Mouse (Mus musculus): Measurements from ENCODE around the gene Kifap3. TPM values are rescaled to one million over a fixed set of nuclear protein-coding genes. Genes with fewer than 3 reads are reported as not detected.

The Kifap3 gene
- polyA plus RNA-seq, 1 experiment from 2014 or later: 39.7 TPM

DNA sequence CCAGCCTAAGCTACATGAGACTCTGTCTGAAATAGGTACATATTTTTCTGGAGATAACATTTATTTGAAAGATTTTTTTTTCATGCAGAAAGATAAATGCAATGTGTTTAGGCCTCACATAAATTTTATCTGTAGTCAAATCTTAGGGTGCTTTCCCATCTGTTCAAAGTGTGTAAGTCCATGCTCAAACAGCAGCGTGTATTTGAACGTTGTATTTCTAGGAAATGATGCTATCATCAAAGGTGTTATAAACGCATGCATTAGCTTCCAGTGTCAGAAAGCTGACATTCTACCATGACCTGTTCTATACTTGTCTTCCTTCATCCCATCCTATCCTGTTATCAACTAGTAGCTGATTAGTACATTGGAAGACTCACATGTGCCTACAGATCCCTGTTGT is 124.0 kb downstream of the Kifap3 start:
- no peak overlapping the region for H3K4me3 ChIP-seq
- no peak for DNase-seq (ENCODE audit: low spot score)
- H3K27me3 ChIP-seq (ENCODE audit: low read depth, poor library complexity, severe bottlenecking): no peaks in the 10 kb centered on the region
- peaks cover 61% of the 10 kb centered on the region for H3K4me1 ChIP-seq
- H3K9me3 ChIP-seq (replicated peaks): no peaks in the 10 kb centered on the region
- no peaks in the 10 kb centered on the region for H3K36me3 ChIP-seq
- no peak overlapping the region for H3K27ac ChIP-seq
- WGBS: 92% methylated on average over 3 of the region's 3 CpGs

DNA sequence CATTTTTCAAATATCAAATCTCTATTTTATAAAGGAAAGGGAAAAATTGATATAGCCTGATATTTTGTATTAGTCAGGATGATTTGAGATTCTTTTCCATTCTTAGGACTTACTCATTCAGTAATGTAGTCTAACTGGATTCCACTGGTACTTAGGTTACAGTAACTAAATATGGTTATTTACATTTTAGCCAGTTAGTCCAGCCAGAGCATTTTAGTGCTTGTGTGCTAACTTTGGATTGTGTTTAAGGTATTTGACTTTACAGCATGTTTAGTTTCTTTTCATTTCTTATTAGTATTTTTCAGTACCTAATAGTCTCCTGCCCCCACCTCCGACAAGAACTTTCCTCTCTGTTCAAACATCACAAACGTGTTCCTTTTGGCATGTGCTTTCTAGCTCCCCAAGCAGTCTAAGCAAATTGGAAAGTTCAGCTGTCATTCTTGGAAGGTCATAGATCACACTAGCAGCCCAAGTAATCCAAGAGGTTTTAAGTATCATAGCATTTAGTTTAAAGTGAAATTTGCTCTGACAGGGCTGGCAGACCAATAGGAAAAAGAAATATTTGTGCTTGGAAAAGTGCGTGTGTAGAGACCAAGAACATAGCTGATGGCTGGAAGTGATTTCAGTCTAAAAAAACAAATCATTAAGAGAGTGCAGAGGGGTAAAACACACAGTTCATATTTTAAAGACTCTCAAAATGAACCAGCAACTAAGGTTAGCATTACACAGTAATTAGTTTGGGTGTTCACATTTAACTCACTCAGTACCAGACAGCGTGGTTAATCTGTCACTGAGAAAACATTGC is 127.8 kb downstream of the Kifap3 start:
- DNase-seq (ENCODE audit: low spot score): no peak
- H3K27me3 ChIP-seq (ENCODE audit: low read depth, poor library complexity, severe bottlenecking): no peaks in the 10 kb centered on the region
- H3K27ac ChIP-seq: peak overlapping the region; percentile 76
- peaks cover 45% of the 10 kb centered on the region for H3K4me1 ChIP-seq
- no peaks in the 10 kb centered on the region for H3K36me3 ChIP-seq
- H3K4me3 ChIP-seq: no peak overlapping the region
- 11% methylated on average over 4 of the region's 4 CpGs for WGBS
- no peaks in the 10 kb centered on the region for H3K9me3 ChIP-seq (replicated peaks)

DNA sequence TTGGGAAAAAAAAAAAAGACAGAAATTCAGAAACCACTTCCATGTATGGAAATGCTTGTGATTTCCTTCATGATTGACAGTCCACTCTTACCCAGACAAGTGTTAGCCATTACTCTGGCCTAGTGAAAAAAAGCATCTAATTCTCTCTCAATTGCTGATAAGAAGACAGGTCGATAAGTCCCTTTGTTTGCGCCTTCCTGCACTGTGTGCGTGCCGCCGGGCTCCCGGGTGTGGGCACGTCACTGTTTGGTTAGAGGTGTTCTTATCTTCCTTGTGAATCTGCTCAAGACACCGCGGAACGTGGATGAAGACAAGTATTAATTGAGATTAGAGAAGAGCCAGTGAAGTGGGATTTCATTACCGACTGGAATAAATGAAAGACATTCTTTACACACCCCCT is 129.0 kb downstream of the Kifap3 start:
- 45% methylated on average over 11 of the region's 11 CpGs for WGBS
- Histone ChIP-seq H3K4me3 (no peak overlapping the region), H3K36me3 (no peaks in the 10 kb centered on the region), H3K27me3 (ENCODE audit: low read depth, poor library complexity, severe bottlenecking) (no peaks in the 10 kb centered on the region), H3K9me3 (replicated peaks) (no peaks in the 10 kb centered on the region), H3K4me1 (peaks cover 45% of the 10 kb centered on the region), H3K27ac (peak overlapping the region; percentile 76)
- DNase-seq (ENCODE audit: low spot score): no peak

DNA sequence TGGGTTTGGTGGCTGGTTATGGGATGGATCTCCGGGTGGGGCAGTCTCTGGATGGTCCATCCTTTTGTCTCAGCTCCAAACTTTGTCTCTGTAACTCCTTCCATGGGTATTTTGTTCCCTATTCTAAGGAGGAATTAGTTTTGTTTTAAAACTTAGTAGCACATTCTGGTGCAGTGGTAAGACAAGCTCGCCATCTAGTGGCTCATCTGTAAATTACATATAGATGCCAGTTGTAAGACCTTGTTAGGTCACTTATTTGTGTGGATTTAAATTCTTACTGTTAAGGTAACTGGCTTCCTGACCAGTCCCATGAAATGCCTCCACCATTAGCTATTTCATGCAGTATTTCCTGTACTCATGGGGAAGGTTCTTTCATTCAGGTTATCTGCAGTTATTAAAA is 131.0 kb downstream of the Kifap3 start:
- Histone ChIP-seq H3K36me3 (no peaks in the 10 kb centered on the region), H3K27me3 (ENCODE audit: low read depth, poor library complexity, severe bottlenecking) (no peaks in the 10 kb centered on the region), H3K4me1 (peaks cover 42% of the 10 kb centered on the region), H3K9me3 (replicated peaks) (no peaks in the 10 kb centered on the region), H3K4me3 (no peak overlapping the region), H3K27ac (peak overlapping the region; percentile 32; the same call in 1 of the 2 replicates)
- DNase-seq (ENCODE audit: low spot score): no peak
- WGBS: 4% methylated on average over 2 of the region's 2 CpGs

DNA sequence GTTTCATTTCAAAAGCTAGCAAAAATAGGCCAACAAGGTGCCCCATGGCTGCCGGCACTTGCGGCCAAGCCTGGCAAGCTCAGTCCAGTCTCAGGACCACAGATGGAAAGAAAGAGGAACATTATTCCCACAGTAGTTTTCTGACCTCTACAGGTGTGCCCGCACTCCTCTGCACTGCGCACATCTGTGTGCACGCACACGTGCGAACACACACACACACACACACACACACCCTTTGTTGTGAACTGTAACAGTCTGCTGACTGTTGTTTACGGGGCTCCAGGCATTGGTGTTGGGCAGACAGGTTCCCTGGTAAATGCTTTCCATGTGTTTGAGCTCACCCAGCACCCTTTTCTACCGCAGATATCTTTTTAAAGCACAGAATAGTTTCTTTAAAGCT is 131.4 kb downstream of the Kifap3 start:
- WGBS: 93% methylated on average over 9 of the region's 9 CpGs
- H3K27ac ChIP-seq: peak overlapping the region; percentile 32; the same call in 1 of the 2 replicates

DNA sequence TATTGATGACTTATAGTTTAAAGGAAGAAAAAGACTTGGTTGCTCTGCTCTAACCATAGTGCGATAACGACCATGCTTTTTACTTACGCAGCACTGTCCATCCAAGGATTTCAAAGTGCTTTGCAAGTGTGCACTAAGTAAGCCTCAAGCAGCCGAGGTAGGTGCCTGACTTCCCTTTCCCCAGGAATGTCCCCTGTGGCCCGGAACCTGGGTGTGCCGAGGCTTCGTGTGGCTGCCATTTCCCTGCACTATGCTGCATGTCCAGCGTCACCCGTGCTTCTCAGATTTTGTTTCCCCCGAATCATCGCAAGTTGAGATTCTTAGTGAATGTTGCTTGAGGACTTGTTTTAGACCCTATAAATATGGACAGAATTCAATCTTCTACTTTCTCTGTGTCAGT is 132.6 kb downstream of the Kifap3 start:
- peaks cover 26% of the 10 kb centered on the region for H3K4me1 ChIP-seq
- no peaks in the 10 kb centered on the region for H3K9me3 ChIP-seq (replicated peaks)
- DNase-seq (ENCODE audit: low spot score): no peak
- H3K27me3 ChIP-seq (ENCODE audit: low read depth, poor library complexity, severe bottlenecking): no peaks in the 10 kb centered on the region
- no peak overlapping the region for H3K27ac ChIP-seq
- H3K36me3 ChIP-seq: peaks cover 13% of the 10 kb centered on the region
- 90% methylated on average over 11 of the region's 11 CpGs for WGBS
- H3K4me3 ChIP-seq: no peak overlapping the region

More for the DNA sequence above, 131.4 kb downstream of the Kifap3 start:
- peaks cover 3% of the 10 kb centered on the region for H3K36me3 ChIP-seq
- H3K9me3 ChIP-seq (replicated peaks): no peaks in the 10 kb centered on the region
- peaks cover 38% of the 10 kb centered on the region for H3K4me1 ChIP-seq
- DNase-seq (ENCODE audit: low spot score): no peak
- no peaks in the 10 kb centered on the region for H3K27me3 ChIP-seq (ENCODE audit: low read depth, poor library complexity, severe bottlenecking)
- H3K4me3 ChIP-seq: no peak overlapping the region

DNA sequence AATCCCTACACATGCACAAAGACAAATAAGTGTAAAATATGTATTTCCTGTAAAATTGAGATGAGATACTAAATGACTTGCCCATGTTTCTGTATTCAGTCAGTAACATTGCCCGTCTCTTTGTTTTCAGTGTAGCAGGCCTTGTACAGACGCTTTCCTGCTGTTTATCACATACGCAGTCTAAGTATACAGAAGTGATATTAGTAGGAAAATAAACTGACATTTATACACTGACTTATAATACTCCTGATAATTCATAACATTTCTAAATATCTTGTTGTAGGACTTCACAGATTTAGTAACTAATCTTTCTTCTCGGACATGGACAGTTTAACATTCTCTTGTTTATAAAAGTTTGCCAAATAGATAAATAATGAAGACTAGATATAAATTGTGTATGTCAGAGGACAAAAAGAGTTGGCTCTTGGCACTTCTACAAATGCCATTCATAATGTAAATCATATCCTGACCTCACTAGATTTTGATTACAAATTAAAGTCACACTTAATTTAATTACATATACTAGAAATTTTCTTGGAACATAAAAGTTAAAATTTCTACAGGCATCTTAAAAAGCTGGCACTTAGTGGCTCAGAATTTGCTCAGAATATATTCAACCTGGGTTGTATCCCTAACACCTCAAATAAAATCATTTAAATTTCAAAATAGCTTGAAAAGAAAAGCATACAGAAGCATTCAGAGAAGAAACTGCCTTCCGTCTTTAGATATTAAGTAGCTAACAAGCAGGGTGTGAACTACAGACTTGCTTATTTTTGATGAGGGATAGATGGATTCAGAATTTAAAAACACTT is 138.2 kb downstream of the Kifap3 start:
- 97% methylated on average over 5 of the region's 5 CpGs for WGBS
- H3K9me3 ChIP-seq (replicated peaks): no peaks in the 10 kb centered on the region
- peaks cover 31% of the 10 kb centered on the region for H3K36me3 ChIP-seq
- H3K27ac ChIP-seq: no peak overlapping the region
- no peak overlapping the region for H3K4me3 ChIP-seq
- H3K4me1 ChIP-seq: 0 out of 2 replicates have a peak, but pooled peaks cover 5% of the 10 kb centered on the region
- no peak for DNase-seq (ENCODE audit: low spot score)
- H3K27me3 ChIP-seq (ENCODE audit: low read depth, poor library complexity, severe bottlenecking): no peaks in the 10 kb centered on the region

DNA sequence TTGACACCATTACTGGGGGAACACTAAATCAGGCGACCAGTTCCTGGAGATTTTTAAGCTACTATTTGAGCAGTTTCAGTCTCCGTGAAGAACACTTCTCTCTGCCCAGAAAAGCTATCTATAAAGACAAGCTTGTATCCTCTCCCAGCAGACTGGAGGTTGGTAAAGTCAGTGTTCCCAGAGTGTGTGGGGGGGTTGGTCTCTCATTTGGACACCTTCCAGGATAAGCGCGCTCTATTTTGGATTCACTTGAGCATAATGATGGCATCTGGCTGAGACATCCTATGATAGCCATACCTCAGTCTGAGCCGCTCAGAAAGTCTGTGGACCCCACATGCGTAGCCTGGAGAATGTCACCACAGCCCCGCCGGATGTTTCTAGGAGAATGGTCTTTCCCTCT is 144.7 kb downstream of the Kifap3 start:
- no peaks in the 10 kb centered on the region for H3K27me3 ChIP-seq (ENCODE audit: low read depth, poor library complexity, severe bottlenecking)
- WGBS: 90% methylated on average over 8 of the region's 8 CpGs
- H3K27ac ChIP-seq: no peak overlapping the region
- peaks cover 9% of the 10 kb centered on the region for H3K4me1 ChIP-seq
- no peak for DNase-seq (ENCODE audit: low spot score)
- no peak overlapping the region for H3K4me3 ChIP-seq
- H3K9me3 ChIP-seq (replicated peaks): no peaks in the 10 kb centered on the region
- no peaks in the 10 kb centered on the region for H3K36me3 ChIP-seq

DNA sequence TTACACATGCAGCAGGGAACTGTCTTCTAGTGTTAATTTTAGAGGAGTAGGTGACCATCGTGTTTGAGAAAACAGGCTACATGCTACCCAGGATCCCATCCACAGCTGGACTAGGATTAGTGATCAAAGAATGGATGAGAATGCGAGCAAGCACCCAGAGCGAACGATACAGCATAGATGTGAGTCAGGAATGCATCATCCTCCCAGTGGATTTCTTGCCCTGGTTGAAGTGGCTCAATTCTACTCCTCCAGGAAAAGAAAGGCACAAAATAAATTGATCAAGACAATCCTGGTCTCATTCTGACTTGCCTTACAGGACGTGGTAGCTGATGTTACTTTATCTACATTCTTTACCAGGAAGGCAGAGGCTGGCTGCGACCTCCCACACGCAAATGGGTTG is 149.5 kb downstream of the Kifap3 start, which contains the start of gene Scyl3:
Gene Scyl3 (plus strand): TSS at position 255 of the 400 bp plus-strand sequence.
- DNase-seq (ENCODE audit: low spot score): no peak
- H3K36me3 ChIP-seq: peaks cover 7% of the 10 kb centered on the region
- peak within 1 kb of the TSS; percentile 88 for H3K27ac ChIP-seq
- H3K27me3 ChIP-seq (ENCODE audit: low read depth, poor library complexity, severe bottlenecking): no peaks in the 10 kb centered on the region
- 76% methylated on average over 7 of the region's 7 CpGs for WGBS
- no peaks in the 10 kb centered on the region for H3K9me3 ChIP-seq (replicated peaks)
- H3K4me1 ChIP-seq: peaks cover 18% of the 10 kb centered on the region
- peak within 1 kb of the TSS; percentile 97 for H3K4me3 ChIP-seq

DNA sequence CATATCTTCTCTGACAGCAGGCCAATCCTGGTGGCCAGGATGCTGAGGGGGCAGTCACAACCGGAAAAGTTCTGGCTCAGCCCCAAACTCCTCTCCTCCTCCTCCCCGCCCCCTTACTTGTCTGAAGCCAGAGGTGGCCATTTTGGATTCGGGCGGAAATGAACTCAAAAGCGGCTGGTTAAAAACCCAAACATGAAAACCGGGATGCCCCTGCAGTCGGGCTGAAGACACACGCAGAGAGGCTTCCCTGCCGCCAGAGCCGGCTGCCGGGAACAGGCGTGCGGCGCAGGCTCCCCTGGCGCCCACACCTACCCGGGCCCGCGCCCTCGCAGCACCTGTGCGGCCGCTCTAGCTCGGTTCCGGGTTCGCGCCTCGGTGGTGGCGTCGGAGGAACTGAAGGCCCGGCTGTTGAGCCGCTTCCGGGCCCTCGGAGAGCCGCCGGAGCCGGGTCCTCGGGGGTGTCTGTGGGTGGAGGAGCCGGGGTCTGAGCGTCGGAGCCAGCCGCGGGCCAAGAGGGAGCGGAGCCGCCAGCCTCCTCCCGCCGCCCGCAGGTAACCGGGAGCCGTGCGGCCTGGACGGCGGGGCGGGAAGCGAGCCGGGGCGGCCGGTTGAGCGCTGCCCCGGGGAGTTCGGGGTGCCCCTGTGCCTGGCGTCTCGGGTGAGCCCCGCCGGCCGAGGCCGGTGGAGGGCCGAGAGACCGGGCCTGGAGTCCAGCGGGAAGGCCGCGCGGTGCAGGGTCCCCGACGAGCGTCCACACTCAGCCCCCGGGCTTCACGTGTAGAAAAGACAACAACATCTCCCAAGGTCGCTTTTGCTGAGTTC is 150.5 kb downstream of the Kifap3 start:
- no peaks in the 10 kb centered on the region for H3K9me3 ChIP-seq (replicated peaks)
- H3K27me3 ChIP-seq (ENCODE audit: low read depth, poor library complexity, severe bottlenecking): no peaks in the 10 kb centered on the region
- H3K36me3 ChIP-seq: peaks cover 17% of the 10 kb centered on the region
- H3K4me3 ChIP-seq: peak overlapping the region; percentile 97
- WGBS: under 1% methylated on average over 76 of the region's 77 CpGs
- H3K27ac ChIP-seq: peak overlapping the region; percentile 88
- H3K4me1 ChIP-seq: peaks cover 18% of the 10 kb centered on the region
- DNase-seq (ENCODE audit: low spot score): peak; percentile 93

DNA sequence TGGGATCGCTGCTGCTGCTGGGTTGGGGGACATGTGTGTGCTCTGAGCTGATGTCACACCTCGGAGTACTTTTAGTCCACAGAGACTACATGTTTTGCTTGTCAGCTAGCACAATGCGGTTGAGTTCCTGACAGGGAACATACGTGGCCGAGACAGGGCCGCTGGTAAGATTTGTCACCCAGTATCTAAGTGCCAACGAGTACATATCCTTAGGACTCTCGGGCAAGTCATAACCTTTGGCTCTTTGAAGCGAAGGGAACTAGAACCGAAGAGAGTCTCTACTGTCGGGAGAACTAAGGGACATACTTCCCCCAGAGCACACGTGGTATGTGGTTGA is 151.0 kb downstream of the Kifap3 start:
- WGBS: 7% methylated on average over 12 of the region's 12 CpGs
- H3K4me1 ChIP-seq: peaks cover 18% of the 10 kb centered on the region
- DNase-seq (ENCODE audit: low spot score): no peak
- no peaks in the 10 kb centered on the region for H3K9me3 ChIP-seq (replicated peaks)
- H3K27me3 ChIP-seq (ENCODE audit: low read depth, poor library complexity, severe bottlenecking): no peaks in the 10 kb centered on the region
- peaks cover 23% of the 10 kb centered on the region for H3K36me3 ChIP-seq
- peak overlapping the region; percentile 97 for H3K4me3 ChIP-seq
- peak overlapping the region; percentile 88 for H3K27ac ChIP-seq

DNA sequence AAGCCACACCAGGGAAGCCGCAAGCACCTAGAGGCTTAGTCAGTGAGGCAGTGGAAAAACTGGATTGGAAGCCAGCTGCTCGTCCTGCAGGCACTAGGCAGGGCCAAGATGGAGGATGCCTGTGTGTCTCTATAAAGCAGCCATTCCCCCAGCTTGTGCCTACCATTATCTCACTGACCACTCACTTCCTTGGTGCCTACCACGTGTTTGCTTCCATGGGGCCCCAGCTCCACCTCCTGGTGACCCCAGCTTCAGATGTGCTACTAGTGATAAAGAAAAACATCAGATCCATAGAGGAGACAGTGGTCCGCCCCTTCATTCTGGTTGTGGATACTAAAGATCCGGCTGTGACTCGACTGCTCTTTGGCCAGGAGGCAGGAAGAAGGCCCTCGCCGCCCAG is 152.4 kb downstream of the Kifap3 start:
- H3K4me3 ChIP-seq: no peak overlapping the region
- no peaks in the 10 kb centered on the region for H3K27me3 ChIP-seq (ENCODE audit: low read depth, poor library complexity, severe bottlenecking)
- H3K4me1 ChIP-seq: peaks cover 18% of the 10 kb centered on the region
- no peak overlapping the region for H3K27ac ChIP-seq
- 83% methylated on average over 8 of the region's 8 CpGs for WGBS
- DNase-seq (ENCODE audit: low spot score): no peak
- H3K9me3 ChIP-seq (replicated peaks): no peaks in the 10 kb centered on the region
- H3K36me3 ChIP-seq: peaks cover 37% of the 10 kb centered on the region

Data from limb, embryonic 10.5 days (tissue).